Mouse (Mus musculus) frontal cortex, postnatal 14 days (tissue): ENCODE data around the gene Cd19.
A peak's percentile ranks its signal among the peaks of the same experiment; 100 is the strongest.
"Not testable (repeated sequence)": the region's sequence is repeated elsewhere in the genome, so short reads cannot be mapped to it uniquely, and the experiment has no call there.

Experiments used
- DNase-seq, 2 experiments: peaks; one replicate each; pipeline ENCODE4 v3.0.0; 2022; ENCODE audit warnings: low spot score in 2 of 2

The Cd19 gene

DNA sequence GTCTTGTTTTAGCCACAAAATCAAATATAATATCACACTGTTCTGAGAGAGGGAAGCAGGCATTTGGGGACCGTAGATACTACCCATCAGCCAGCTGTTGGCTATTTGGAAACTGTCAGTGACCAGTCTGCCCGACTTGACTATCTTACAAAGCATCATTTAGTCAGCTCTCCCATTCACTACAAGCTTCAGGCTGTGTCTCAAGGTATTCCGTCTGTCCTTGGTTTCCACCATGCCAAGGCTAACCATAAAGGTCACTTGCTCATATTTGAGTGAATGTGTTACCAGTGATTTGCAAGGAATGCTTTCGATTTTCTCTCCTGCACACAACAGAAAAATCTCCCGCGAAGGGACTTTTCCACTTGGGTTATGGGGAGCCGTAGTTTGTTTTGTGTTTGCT, 20.0 kb upstream of the Cd19 start:
- DNase-seq, result no peak

DNA sequence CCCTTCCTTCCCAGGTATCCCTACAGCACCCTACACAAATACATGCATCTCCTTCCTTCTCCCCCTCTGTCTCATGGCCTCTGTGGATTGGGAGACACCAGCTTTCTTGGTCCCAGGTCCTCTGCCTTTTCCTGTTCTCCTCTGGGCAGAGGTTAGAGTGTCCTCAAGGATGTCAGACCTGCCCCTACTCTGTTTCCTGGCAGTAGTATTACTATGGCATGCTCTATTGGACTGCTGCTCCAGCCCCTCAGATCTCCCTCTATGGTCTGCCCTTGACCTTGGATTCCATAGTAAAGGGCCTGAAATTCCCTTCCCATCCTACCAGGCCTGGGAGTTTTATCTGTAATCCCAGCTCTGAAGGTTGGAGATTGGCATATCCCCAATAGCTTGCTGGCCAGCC, 15.5 kb upstream of the Cd19 start:
- no peak for DNase-seq

DNA sequence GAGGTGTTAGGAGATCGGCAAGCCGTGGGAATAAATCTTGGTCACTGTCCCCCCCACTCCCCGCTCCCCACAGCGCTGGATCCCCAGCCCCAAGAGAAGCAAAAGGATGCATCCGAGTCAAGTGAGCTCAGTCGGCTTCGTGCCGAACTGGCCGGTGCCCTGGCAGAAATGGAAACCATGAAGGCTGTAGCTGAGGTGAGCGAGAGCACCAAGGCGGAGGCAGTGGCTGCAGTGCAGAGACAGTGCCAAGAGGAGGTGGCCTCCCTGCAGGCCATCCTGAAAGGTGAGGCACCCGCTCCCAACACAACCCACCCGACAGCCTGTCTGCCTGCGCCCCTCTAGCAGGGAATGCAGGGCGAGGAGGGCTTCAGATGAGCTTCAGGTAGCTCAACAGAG, 14.8 kb upstream of the Cd19 start:
- no peak for DNase-seq

DNA sequence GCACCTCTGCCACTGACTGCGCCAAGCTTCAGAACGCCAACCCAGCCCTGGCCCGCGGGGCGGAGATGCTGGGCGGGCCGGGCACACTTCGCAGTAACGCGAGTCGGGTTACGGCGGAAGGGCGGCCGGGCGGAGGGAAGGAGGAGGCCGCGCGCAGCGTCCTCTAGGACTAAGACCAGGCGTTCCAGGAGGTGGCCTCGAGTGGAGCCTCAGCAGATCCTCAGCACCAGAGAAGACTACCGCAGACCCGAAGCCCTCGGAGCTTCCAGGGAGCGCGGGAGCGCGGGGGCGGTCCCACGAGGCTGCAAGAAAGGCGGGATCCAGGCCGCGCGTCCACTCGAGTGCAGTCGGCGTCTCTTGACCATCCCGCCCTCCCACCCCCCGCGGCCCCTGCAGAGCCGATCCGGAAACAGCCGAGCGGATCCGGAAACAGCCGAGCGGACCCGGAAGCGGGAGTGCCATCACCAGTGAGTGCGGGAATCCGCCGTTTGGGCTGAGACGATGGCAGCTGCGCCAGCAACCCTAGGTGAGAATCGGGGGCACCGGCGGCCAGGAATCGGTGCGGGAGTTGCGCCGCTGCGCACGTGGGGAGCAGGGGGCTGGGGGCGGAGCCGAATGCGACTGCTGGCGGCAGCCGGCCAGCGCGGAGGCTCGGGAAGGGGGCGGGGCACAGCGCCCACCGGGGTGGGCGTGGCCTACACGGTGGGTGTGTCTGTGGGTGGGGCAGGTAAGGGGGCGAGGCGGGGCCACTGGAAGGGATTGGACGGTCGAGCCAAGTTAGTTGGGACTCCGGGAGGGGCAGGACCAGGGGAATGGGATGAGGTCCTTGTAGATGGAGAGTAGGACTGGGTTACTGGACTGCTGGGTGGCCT, 14.2 kb upstream of the Cd19 start, which contains the start of gene Rabep2:
Gene Rabep2, plus strand, starts transcription at position 129 of the 872 bp plus-strand sequence.
- peak; percentile 84 to 88 for DNase-seq

DNA sequence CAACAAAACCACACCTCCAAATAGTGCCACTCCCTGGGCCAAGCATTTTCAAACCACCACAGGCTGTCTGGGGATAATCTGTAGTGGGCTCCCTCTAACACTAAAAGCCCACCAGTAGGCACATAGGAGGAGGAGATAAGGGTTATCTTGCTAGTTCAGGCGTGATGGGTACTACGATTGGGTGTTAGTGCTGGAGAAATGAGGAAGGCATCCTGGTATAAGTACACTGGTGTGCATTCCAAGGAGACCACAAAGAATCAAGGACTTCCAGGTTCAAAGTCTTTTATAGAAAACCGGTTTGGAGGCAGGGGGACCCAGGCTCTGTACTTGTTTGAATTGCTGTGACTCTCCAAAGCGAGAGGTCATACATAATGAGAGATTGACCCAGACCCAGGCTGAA, 13.5 kb upstream of the Cd19 start:
- DNase-seq, result no peak

DNA sequence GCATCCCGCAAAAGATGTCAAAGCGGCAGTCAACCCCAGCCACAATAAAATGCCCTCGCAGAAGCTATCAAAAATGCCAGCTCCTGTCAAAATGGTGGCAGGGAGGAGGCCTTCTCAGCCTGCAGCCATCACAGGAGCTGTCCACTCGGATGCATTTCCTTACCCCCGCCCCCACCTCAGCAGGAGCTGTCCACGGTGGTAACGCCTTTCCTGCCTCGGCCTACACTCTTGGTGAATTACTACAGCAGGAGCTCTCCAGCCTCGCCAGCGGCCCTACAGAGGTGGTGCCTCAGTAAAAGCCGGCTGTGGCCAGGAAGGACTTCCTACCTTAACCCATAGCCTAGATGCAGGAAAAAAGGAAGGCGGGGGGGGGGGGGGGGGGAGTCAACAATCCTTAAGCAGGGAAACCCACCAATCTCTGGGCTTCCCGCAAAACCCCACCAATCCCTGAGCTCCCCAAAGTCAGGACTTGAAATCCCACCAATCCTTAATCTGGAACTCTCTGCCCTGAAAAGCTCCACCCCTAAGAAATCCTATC, 12.7 kb upstream of the Cd19 start:
- DNase-seq, result no peak

DNA sequence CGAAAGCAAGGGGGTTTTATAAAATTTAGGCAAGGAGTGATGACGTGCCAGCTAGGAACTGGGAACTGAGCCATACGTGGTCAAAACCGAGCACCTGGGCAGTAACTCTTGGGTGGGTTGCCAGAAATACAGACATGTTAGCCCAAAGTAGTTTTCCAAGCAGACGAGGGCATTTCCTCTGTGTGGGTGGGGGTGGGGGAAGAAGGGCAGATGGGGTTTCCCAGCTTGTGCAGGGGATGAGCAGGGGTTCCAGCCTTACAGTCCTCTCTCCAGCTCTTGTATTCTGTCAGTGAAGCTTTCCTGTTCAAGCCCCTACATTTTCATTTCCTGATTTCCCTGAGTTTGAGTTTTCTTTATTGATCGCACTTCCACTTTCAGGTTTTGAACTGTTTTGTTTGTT, 9.5 kb upstream of the Cd19 start:
- no peak for DNase-seq

DNA sequence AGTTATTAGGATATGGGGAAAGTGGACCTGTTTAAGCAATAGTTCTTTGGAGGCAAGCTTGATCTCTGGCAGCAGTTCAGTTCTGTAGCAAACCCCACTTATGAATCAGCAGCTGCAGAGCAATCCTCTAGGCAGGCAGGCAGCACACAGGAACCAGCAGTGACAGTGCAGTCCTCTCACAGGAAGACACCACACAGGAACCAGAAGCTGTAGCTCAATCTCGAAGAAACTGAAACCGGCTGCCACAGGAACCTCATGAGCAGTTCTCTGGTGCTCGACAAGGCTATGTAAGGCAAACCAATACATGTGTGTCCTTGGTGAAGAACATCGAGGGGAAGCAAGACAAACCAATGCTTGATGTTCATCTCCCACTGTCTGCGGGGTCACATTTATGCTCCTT, 7.1 kb upstream of the Cd19 start:
- no peak for DNase-seq

DNA sequence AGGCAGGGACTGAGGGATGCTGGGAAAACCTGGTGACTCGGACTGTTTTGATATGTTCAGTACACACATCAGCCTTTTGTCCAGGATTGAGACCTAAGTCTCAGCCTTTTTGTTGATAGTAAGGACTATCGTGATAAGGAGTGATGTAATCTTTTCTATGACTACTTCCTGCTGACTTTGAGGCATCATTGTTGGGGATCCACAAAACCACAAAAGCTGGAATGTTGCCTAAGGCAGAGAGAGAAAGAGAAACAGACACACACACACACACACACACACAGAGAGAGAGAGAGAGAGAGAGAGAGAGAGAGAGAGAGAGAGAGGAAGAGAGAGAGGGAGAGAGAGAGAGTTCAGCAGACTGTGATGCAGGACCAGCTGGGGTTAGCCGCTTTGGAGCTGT, 3.8 kb upstream of the Cd19 start:
- DNase-seq, result no peak

DNA sequence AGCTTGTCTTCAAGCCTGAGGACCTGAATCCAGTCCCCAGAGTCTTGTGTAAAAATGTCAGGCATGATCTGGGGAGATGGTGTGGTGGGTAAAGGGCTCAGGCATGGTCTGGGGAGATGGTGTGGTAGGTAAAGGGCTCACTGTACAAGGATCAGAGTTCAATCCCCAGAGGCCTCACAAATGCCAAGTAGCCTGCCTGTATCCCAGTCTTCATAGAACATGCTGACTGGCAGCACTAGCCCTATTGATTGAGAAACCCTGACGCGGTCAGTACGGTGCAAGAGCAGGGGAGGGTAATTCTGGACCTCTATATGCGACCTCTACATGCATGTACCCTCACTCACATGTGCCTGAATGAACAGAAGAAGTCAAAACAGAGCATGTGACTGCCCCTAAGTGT, 2.9 kb upstream of the Cd19 start:
- no peak for DNase-seq

DNA sequence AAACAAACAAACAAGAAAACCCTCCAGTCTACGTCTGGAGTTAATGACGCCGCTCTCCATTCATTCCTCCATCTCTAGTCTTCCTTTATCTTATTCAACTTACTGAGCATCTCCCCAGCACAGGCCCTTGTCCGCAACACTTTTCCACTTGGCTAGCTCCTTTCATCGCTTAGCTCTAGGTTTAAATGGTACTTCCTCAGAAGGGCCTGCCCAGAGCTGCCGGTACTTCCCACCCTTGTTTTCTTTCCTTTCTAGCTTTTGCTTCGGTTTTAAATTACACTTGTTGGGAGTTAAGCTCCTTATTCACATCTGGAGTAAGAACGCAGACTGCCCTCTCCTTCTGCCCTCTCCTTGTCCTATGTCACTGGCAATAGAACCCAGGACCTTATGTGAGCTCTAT, 2.4 kb upstream of the Cd19 start:
- DNase-seq, result no peak

DNA sequence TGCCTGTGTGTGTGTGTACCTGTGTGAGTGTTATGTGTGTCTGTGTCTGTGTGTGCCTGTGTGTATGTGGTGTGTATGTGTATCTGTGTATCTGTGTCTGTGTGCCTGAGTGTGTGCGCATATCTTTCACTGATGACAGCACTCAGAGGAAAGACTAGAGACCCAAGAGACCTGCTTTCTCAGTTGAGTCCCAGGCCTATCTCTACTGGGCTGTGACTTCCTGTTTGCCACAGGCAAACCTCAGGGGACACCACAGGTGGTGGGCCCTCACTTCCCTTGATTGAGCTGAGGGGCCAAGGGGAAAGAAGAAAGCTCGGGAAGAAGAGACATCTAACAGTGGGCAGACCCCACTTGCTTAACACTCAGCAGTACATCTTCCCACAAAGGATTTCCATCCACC, 1.9 kb upstream of the Cd19 start:
- DNase-seq, result no peak

DNA sequence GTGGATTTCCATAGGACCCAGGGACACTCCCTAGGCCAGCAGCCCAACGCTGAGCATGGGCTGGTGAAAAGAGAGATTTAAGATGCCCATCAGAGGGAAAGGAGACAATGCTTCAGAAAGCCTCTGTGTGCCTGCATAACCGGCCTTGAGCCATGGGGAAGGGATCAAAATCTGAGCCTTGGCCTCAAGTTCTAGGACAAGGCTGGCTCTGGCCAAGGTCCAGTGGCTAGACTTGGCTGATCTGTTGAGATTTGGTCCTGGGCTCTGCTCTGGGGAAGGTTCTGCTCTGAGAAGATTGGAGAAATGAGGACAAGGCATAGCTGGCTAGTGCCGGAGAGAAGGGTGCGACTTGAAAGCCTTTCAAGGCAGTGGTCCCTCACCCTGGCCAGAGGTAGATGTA, 3.6 kb downstream of the Cd19 start:
- DNase-seq, result no peak

DNA sequence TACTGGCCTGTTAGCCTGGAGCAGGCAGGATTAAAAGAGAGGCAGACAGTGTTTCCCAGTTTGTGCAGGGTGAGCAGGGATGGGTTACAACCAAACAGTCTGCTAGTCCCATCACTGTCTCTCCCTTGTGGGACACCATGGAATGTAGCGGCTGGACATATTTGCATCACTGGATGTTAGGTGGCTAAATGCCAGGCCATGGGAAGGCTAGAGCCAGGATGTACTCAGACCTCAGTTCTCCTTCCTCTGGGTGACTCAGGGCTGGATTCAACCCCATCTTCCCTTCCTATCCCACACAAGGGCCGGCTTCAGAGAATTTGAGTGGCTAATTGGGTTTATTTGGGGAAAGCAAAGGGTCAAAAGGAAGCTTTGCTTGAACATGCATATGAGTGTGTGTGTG, 6.0 kb downstream of the Cd19 start:
- no peak for DNase-seq

DNA sequence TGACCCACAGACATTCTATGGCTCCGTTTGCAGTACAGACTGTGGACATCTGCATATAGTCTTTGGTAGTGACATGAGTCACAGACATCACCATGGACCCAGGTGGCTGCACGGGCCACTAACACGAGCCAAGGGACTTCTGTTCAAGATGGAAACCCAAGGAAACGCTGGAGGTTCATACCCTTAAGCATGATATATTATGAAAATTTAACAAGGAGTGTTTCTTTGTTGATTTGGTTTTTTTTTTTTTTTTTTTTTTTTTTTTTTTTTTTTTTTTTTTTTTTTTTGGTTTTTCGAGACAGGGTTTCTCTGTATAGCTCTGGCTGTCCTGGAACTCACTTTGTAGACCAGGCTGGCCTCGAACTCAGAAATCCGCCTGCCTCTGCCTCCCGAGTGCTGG, 12.2 kb downstream of the Cd19 start:
- not testable (repeated sequence) for DNase-seq

DNA sequence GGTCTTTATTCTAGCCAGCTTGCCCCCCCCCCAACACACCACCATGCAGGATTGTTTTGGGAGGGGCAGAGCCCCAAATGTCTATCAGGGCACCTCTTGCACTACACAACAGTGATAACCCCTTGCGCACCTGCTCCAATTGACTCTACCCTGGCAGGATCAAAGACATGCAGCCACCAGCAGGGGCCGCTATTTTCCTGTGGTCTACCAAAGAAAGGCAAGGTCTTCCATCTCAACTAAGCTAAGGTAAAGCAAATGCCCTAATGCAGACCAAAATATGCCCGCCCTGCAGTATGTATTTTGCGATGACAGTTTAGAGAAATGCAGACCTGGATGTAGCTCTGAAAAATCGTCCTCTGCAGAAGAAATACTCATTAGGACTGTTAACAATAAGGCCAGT, 15.1 kb downstream of the Cd19 start:
- DNase-seq, result peak; percentile 29 to 71

DNA sequence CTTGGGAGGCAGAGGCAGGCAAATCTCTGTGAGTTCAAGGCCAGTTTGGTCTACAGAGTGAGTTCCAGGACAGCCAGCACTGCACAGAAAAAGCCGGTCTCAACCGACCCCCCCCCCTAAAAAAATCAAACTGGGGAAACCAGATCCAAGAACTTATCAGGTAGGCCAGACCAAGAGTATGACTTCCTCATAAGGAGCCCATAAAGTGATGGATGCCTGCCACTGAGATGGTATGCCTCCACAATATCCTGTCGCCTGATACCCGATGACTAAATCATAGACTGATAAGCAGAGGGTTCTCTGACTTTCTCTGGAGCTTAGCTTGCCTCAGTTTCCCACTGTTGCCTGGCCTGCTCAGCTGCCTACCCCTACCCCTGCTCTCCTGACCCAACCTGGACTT, 16.9 kb downstream of the Cd19 start:
- DNase-seq, result no peak

DNA sequence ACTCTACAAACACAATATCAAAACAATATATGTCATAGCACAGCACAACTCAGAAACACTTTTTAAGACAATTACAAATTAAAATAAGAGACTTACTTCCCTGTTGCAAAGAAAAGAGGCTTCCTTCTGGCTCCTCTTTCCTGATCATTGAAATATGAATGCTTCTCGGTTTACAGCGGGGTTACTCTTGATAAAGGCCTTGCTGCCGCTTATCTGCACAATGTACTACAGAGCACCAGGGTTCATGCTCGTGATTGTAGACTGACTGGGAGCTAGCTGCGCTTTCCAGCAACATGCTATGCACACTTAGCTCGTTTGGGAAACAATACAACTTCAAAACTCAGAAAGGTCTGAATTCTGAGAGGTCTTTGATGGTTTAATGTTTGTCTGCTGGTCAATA, 17.5 kb downstream of the Cd19 start:
- DNase-seq, result no peak

DNA sequence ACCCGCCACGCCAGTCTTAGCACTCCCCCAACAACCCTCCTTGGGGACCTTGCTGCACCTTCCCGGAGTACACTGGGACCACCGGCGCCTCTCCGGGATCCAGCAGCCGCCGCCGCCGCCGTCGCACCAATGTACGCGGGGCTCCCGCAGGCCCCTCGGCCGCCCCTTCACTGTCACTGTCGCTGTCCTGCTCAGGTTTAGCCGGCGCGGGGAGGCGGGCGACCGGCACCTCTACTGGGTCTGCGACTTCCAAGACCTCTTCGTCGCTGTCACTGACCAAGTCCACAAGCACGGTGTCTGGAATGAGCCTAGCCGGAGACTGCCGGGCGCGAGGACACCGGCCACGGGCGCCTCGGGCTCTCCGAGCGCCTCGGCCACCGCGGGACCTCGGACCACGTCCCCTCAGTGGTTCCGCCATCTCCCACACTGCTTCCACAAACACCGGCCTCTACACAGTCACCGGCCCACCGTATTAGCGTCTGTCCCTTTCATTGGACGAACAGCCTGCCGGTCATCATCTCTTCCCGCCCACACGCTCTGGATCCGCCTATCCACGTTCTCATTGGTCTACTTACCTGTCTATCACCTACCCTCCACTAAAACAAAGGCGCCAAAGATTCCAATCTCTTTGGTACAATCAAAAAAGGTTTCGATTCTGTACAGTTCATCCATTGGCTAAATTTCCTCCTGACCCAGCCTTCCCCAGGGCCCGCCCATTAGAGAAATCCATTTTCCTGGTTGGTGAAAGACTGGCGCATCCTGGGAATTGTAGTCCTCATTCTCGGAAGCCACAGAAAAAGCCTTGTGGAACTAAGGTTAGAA, 18.2 kb downstream of the Cd19 start, which contains the start of gene Nfatc2ip:
Gene Nfatc2ip, minus strand, starts transcription at position 440 of the 822 bp plus-strand sequence.
- DNase-seq, result peak; percentile 97 to 98

DNA sequence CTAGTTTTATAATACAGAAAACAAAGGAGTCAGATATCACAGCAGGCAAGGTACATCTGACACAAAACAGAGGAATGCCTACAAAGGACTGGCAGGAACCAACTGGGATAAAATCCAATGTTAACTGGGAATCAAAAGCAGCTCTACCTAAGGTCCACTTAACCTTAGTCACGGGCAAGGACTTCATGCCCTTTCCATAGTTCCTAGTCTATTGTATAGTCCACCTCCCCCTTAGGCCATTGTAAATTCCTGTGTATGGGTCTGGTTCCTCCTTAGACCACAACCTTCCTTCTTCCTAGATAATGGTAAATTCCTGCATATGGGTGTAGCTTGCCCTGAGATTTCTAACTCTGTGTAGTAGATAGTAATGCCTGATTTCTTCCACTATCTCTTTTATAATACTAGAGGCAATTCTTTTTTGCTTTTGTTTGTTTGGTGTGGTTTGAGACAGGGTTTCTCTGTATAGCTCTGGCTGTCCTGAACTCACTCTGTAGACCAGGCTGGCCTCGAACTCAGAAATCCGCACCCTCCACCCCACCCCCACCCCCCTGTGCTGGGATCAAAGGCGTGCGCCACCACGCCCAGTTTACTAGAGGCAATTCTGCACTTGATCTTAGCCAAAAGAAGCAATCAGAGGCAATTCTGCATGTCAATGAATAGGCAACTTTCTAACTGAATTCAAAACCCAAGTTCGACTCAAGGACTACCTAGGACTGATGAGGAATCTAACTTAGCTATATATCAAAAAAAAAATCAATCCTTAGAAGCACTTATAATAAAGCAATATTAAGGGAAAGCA, 22.4 kb downstream of the Cd19 start:
- DNase-seq, result not testable (repeated sequence)

DNA sequence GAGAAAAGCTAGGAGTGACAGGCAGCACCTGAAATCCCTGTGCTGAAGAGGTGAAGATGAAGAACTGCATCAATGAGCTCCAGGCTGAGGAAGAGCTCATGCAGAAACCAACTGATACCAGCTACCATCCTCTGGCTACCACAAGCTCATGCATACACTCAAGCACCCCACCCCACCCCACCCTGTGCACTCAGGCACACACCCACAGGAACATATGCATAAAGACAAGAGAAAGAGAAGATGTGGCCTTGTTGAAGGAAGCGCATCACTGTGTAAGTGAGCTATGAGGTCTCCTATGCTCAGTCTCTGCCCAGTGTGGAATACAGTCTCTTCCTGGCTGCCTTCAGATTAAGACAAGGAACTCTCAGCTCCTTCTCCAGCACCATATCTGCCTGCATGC, 26.5 kb downstream of the Cd19 start:
- no peak for DNase-seq

DNA sequence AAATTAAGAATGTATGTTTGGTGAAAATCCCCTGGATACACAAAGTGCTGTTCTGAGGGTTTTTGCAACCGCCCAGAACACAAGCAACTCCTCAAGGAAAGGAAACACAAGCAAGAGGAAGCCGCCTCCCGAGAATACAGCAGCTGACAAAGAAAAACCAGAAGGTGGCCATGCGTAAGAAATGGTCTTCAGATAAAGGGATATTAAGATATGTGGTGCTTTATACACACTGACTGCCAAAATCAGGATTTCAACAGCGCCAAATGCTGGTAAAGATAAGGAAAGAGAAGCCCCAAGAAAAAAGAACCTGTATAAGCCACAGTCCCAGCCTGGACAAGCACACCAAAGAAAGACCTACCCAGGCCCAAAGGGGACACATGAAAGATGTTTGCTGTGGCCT, 31.1 kb downstream of the Cd19 start:
- no peak for DNase-seq
